Mouse (Mus musculus) adrenal gland, postnatal 10 days (tissue): ENCODE measurements around the gene 1700021F05Rik. TPM values are rescaled to one million over a fixed set of nuclear protein-coding genes. Genes with fewer than 3 reads are reported as not detected.

Experiments used
- DNase-seq: peaks from one replicate; pipeline ENCODE4 v3.0.0; 2021; ENCODE audit warnings: mixed read lengths
- total RNA-seq, 2 experiments: library from RNA; stranded (reverse); gene quantifications; 2 replicates each; pipeline ENCODE4 v1.2.3; 2021

1700021F05Rik gene
- total RNA-seq, 2 experiments from 2014 or later = 94.1 to 111 TPM

GRCm38 (mm10) chr10:43483426-43483995, 57.3 kb downstream of the 1700021F05Rik start:
- peak; percentile 75 for DNase-seq

GRCm38 (mm10) chr10:43482021-43482420, 58.8 kb downstream of the 1700021F05Rik start:
- no peak for DNase-seq

GRCm38 (mm10) chr10:43481179-43481578, 59.6 kb downstream of the 1700021F05Rik start:
- DNase-seq = no peak

- no peak for DNase-seq
Measured at GRCm38 (mm10) chr10:43480227-43480849, 60.5 kb downstream of the 1700021F05Rik start.

- peak; percentile 94 for DNase-seq
Measured at GRCm38 (mm10) chr10:43479436-43480157, 61.2 kb downstream of the 1700021F05Rik start.

GRCm38 (mm10) chr10:43478751-43479435, 61.9 kb downstream of the 1700021F05Rik start, which contains the start of gene Bend3:
Gene Bend3, plus strand, starts transcription at chr10:43478831.
- peak; percentile 72 for DNase-seq

- DNase-seq = peak; percentile 75
Measured at GRCm38 (mm10) chr10:43477865-43478681, 62.7 kb downstream of the 1700021F05Rik start.

GRCm38 (mm10) chr10:43477459-43477858, 63.3 kb downstream of the 1700021F05Rik start:
- no peak for DNase-seq

- DNase-seq = no peak
Measured at GRCm38 (mm10) chr10:43475376-43475775, 65.4 kb downstream of the 1700021F05Rik start.

Other genes with a start within 250 kb of the 1700021F05Rik start
- gene Bend3, start 62.2 kb downstream of the 1700021F05Rik start, total RNA-seq = 1 to 10 TPM; 7.8 to 10.0 TPM
- 10 to 100 TPM; 18.7 to 26.3 TPM for gene Gm9803, start 16.9 kb downstream of the 1700021F05Rik start, total RNA-seq
- 10 to 100 TPM; 59.7 to 91.7 TPM for gene Cd24a, start 37.3 kb upstream of the 1700021F05Rik start, total RNA-seq